Mouse (Mus musculus) gastrocnemius, adult 8-10 months (tissue): ENCODE results near the gene Mill1. TPM values are rescaled to one million over a fixed set of nuclear protein-coding genes. Genes with fewer than 3 reads are reported as not detected.
"Not testable (repeated sequence)": the region's sequence is repeated elsewhere in the genome, so short reads cannot be mapped to it uniquely, and the experiment has no call there.

Experiments
- DNase-seq, 2 experiments: peaks; one replicate each; pipeline ENCODE4 v3.0.0; 2022; ENCODE audit warnings: low spot score in 2 of 2
- total RNA-seq, 4 experiments: library from RNA; stranded (reverse); gene quantifications; 2 replicates each; pipeline ENCODE4 v1.2.4; 2022

The Mill1 gene
- total RNA-seq, result not detected

DNA sequence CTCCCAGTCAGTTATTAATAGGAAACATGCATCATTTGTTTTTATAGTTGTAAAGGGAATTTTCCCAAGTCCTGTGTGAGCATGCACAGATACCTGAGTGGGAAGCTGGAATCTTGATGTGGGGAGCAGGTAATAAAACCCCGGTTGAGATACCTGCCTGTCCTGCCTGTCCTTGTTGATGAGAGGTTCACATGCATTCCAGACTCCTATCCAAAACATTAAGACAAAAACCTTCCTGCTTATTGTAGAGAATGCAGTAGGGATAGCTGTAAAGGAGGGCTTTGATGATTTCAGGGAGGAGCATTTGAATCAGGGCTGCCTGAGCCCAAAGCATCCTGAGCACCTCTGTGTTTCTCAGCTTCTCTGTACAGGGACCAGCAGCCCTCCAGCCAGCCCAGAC lies at the start of gene Mill1:
Gene Mill1 (plus strand): TSS at position 301 of the 400 bp plus-strand sequence.
- DNase-seq, result no peak

DNA sequence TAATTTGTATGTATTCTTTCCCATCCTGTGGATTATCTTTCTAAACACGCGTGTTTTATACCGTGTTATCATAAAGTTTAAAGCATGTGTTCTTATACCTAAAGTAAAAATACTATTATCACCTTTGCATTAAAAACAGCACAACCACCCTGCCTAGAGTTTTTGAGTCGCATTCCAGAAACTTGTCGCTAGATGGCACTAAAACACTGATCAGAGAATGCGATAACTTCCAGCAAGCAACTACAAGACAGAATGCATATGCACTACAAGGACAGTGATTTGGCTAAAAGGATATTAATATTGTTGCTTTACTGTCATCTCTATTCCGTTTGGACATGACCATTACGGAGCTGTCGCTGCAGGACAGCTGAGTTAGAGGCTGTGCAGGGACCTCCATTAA lies 34.2 kb upstream of the Mill1 start:
- DNase-seq, result no peak

DNA sequence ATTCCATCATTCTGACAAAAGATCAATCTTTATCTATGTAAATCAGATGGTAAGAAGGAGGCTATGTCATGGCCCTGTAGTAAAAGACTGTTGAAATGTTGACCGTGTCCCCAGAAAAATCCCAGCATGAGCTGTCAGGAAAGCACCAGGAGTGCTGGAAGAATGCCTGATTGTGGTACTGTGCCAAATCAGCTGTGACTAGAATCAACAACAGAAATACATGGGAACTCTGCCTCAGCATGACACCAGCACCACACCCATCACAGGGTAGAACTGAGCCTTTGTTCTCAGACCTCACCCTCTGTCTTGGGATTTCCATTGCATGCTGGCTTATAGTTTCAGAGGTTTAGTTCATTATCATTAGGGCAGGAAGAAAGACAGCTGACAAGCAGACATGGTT lies 30.4 kb upstream of the Mill1 start:
- DNase-seq, result no peak

DNA sequence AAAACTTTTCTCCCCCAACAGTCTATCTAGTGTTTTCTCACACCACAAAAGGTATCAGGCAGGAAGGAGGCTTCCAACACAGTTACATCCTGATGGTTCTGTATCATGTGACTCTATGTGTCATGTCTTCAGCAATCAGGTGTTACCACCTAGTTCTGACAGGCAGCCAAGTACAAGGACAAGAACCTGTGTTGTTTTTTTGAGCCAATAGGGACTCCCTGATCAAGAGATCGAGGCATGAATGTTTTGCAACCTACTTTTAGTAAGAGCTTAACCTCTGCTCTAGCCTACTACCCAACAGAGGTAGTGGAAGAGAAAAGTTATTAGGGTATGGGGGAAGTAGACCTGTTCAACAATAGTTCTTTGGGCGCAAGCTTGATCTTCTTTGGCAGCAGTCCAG lies 6.6 kb upstream of the Mill1 start:
- DNase-seq, result no peak

DNA sequence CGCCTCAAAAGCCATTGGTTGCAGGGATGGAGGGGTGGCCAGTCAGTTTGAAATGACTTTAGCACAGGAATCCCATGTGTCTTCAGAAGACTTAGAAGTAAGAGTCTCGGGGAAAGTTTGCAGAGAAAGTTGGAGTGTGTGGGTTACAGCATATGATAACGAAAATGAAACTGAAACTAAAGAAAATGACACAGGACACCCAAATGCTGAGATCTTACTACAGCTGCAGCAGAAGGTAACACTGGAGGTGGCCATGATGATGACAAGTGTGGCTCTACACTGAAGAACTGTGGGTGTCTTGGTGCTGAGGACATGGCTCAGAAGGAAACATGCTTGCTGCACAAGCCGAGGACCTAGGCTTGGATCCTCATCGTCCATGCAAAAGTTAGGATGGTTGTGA lies 3.9 kb upstream of the Mill1 start:
- DNase-seq, result no peak

DNA sequence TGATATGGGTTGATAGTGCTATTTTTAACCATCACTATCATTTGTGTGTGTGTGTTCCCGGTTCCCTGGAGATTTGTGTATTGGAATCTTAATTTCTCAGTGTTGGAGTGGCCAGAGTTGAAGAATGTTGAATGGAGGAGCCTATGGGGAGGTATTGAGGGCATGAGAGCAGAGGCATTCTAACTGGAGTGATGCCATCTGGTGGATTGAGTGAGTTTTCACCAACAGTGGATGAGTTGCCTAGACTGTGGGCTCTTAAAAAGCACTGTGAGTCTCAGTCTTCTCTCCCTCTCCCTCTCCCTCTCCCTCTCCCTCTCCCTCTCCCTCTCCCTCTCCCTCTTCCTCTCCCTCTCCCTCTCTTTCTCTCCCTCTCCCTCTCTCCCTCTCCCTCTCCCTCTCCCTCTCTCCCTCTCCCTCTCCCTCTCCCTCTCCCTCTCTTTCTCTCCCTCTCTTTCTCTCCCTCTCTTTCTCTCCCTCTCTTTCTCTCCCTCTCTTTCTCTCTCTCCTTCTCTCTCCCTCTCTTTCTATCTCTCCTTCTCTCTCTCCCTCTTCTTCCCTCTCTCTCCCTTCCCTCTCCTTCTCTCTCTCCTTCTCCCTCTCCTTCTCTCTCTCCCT lies 1.1 kb upstream of the Mill1 start:
- DNase-seq, result not testable (repeated sequence)

DNA sequence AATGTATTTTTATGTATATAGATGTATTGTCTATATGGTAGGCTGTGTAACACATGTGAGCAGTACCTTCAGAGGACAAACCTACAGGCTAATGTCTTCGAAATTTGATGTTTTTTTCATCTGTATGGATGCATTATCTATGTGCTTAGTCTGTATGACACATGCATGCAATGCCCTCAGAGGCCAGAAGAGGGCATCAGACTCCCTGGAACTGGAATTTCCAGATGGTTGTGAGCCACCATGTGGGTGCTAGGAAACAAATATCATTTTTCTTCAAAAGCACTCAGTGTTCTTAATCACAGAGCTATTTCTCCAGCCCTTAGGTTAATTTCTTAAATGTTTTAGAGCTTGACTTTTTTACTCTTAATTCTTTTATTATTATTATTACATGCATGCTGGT lies 15.1 kb downstream of the Mill1 start:
- DNase-seq, result no peak

DNA sequence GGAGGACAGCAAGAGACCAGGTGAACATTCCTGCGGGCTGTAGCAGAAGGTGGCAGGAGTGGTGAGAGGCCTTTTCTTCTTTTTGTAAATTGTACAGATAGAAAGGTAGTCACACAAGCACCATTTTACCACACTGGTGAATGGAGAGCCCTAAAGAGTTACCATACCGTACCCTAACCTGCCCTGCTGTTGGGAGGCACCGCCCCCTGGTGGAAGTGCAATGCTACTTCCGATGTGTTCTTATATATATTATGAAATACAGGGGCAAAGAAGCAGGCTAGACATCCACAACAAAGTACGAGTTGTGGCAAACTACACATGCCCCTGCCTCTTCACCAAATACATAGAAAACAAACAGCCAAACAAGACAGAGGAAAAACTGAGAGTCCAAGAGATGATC lies 19.9 kb downstream of the Mill1 start:
- no peak for DNase-seq

Other genes with a start within 250 kb of the Mill1 start
- not detected for gene Ceacam13, start 235.5 kb upstream of the Mill1 start, total RNA-seq
- not detected for gene Ceacam12, start 179.4 kb upstream of the Mill1 start, total RNA-seq
- not detected for gene Igfl3, start 68.9 kb upstream of the Mill1 start, total RNA-seq
- gene Psg18, start 109.7 kb downstream of the Mill1 start, total RNA-seq, result not detected
- not detected for gene Psg28, start 186.7 kb downstream of the Mill1 start, total RNA-seq
- not detected for gene Psg26, start 238.8 kb downstream of the Mill1 start, total RNA-seq